Mouse (Mus musculus): Measurements from ENCODE around the gene Axdnd1. TPM values are rescaled to one million over a fixed set of nuclear protein-coding genes. Genes with fewer than 3 reads are reported as not detected.

The Axdnd1 gene
- polyA plus RNA-seq, 1 experiment = not detected

DNA sequence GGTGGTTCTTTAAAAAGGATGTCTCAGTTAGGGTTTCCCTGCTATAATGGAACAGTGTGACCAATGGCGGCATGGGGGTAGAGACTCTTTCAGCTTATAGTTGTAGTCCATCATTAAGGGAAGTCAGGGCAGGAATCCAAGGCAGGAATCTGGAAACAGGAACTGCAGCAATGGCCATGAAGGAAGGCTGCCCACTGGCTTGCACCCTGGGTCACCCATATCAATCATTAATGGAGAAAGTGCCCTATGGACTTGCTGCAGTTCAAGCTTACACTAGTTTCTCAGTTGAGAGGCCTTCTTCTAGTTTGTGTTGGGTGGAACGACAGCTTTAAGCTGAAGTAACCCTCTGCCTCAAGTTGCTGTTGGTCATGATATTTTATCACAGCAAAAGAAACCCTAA lies 68.5 kb downstream of the Axdnd1 start:
- no peaks in the 10 kb centered on the region for H3K27me3 ChIP-seq (ENCODE audit: control insufficient read depth, insufficient read depth, low read length)
- no peak overlapping the region for H3K27ac ChIP-seq (ENCODE audit: insufficient read depth, low read length)

DNA sequence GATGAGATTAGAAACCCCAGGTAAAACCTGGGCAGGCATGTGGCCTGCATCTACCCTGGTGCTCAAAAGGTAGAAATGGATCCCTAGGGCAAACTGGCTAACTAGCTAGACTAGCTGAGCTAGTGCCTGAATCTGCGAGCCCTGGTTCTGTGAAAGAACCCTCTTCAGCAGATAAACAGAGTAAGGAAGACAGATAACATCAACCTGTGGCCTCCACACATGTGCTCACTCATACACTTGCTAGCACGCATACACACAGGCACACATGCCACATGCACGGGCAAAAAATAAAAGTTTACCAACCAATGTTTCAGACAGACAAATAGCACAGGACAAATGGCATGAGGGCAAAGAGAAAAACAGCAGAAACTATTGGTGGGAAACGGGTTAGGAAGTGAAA lies 70.5 kb downstream of the Axdnd1 start:
- Histone ChIP-seq H3K27ac (ENCODE audit: insufficient read depth, low read length) (no peak overlapping the region), H3K36me3 (ENCODE audit: control insufficient read depth, insufficient read depth, low read length) (no peaks in the 10 kb centered on the region), H3K4me1 (ENCODE audit: control insufficient read depth, insufficient read depth, insufficient read length) (no peaks in the 10 kb centered on the region), H3K27me3 (ENCODE audit: control insufficient read depth, insufficient read depth, low read length) (0 out of 2 replicates have a peak, but pooled peaks cover 2% of the 10 kb centered on the region), H3K4me3 (ENCODE audit: extremely low read depth, insufficient read depth, insufficient read length) (no peak overlapping the region)
- no peak for TF ChIP-seq POLR2A (IDR thresholded peaks at IDR 0.05; ENCODE audit: low read depth, low read length)
- no peak for TF ChIP-seq CTCF (IDR thresholded peaks at IDR 0.05; ENCODE audit: extremely low read depth, insufficient read depth, insufficient read length, insufficient replicate concordance)
- no peak for DNase-seq (ENCODE audit: low read depth in 1 of 2, low spot score in 2 of 2)
- WGBS = 70% methylated on average over 4 of the region's 4 CpGs

More for the DNA sequence above, 68.5 kb downstream of the Axdnd1 start:
- TF ChIP-seq CTCF (IDR thresholded peaks at IDR 0.05; ENCODE audit: extremely low read depth, insufficient read depth, insufficient read length, insufficient replicate concordance) (no peak), POLR2A (IDR thresholded peaks at IDR 0.05; ENCODE audit: low read depth, low read length) (no peak)
- no peak overlapping the region for H3K4me3 ChIP-seq (ENCODE audit: extremely low read depth, insufficient read depth, insufficient read length)
- WGBS = 94% methylated on average over 2 of the region's 2 CpGs
- DNase-seq (ENCODE audit: low read depth in 1 of 2, low spot score in 2 of 2) = no peak
- H3K36me3 ChIP-seq (ENCODE audit: control insufficient read depth, insufficient read depth, low read length) = no peaks in the 10 kb centered on the region
- no peaks in the 10 kb centered on the region for H3K4me1 ChIP-seq (ENCODE audit: control insufficient read depth, insufficient read depth, insufficient read length)

GRCm38 (mm10) chr1:156349031-156349430 lies 71.9 kb downstream of the Axdnd1 start:
- H3K4me3 ChIP-seq (ENCODE audit: extremely low read depth, insufficient read depth, insufficient read length) = no peak overlapping the region
- TF ChIP-seq CTCF (IDR thresholded peaks at IDR 0.05; ENCODE audit: extremely low read depth, insufficient read depth, insufficient read length, insufficient replicate concordance) = no peak
- TF ChIP-seq POLR2A (IDR thresholded peaks at IDR 0.05; ENCODE audit: low read depth, low read length) = no peak
- H3K27me3 ChIP-seq (ENCODE audit: control insufficient read depth, insufficient read depth, low read length) = 0 out of 2 replicates have a peak, but pooled peaks cover 2% of the 10 kb centered on the region
- no peaks in the 10 kb centered on the region for H3K36me3 ChIP-seq (ENCODE audit: control insufficient read depth, insufficient read depth, low read length)
- no peaks in the 10 kb centered on the region for H3K4me1 ChIP-seq (ENCODE audit: control insufficient read depth, insufficient read depth, insufficient read length)
- 66% methylated on average over 4 of the region's 4 CpGs for WGBS
- DNase-seq (ENCODE audit: low read depth in 1 of 2, low spot score in 2 of 2) = no peak
- H3K27ac ChIP-seq (ENCODE audit: insufficient read depth, low read length) = no peak overlapping the region

GRCm38 (mm10) chr1:156345633-156346032 lies 75.3 kb downstream of the Axdnd1 start:
- Histone ChIP-seq H3K4me1 (ENCODE audit: control insufficient read depth, insufficient read depth, insufficient read length) (no peaks in the 10 kb centered on the region), H3K27me3 (ENCODE audit: control insufficient read depth, insufficient read depth, low read length) (0 out of 2 replicates have a peak, but pooled peaks cover 2% of the 10 kb centered on the region), H3K4me3 (ENCODE audit: extremely low read depth, insufficient read depth, insufficient read length) (no peak overlapping the region), H3K27ac (ENCODE audit: insufficient read depth, low read length) (no peak overlapping the region), H3K36me3 (ENCODE audit: control insufficient read depth, insufficient read depth, low read length) (no peaks in the 10 kb centered on the region)
- DNase-seq (ENCODE audit: low read depth in 1 of 2, low spot score in 2 of 2) = no peak
- WGBS = 95% methylated on average over 4 of the region's 4 CpGs
- no peak for TF ChIP-seq CTCF (IDR thresholded peaks at IDR 0.05; ENCODE audit: extremely low read depth, insufficient read depth, insufficient read length, insufficient replicate concordance)
- no peak for TF ChIP-seq POLR2A (IDR thresholded peaks at IDR 0.05; ENCODE audit: low read depth, low read length)

DNA sequence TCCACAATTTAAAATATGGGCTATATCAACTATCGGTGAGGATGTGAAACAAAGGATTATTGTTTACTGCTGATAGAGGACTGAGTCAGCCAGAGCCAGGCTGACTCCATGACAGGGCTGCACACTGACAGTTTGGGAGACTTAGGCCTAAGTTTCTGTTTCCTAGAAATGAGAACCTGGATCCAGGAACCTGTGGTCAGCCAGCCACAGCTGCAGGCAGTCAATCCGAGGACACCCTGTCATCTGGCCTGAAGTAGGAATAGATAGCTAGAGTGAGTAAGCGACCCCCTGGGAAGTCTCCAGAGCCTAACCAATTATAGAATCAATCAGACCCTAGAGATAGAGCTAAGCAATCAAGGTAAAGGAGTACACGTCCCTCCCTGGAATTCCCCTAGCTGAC lies 76.5 kb downstream of the Axdnd1 start:
- Histone ChIP-seq H3K27ac (ENCODE audit: insufficient read depth, low read length) (no peak overlapping the region), H3K27me3 (ENCODE audit: control insufficient read depth, insufficient read depth, low read length) (0 out of 2 replicates have a peak, but pooled peaks cover 2% of the 10 kb centered on the region), H3K36me3 (ENCODE audit: control insufficient read depth, insufficient read depth, low read length) (no peaks in the 10 kb centered on the region), H3K4me3 (ENCODE audit: extremely low read depth, insufficient read depth, insufficient read length) (no peak overlapping the region), H3K4me1 (ENCODE audit: control insufficient read depth, insufficient read depth, insufficient read length) (no peaks in the 10 kb centered on the region)
- 82% methylated on average over 4 of the region's 4 CpGs for WGBS
- TF ChIP-seq CTCF (IDR thresholded peaks at IDR 0.05; ENCODE audit: extremely low read depth, insufficient read depth, insufficient read length, insufficient replicate concordance) (no peak), POLR2A (IDR thresholded peaks at IDR 0.05; ENCODE audit: low read depth, low read length) (no peak)
- no peak for DNase-seq (ENCODE audit: low read depth in 1 of 2, low spot score in 2 of 2)

GRCm38 (mm10) chr1:156340847-156341246 lies 80.1 kb downstream of the Axdnd1 start:
- WGBS = 82% methylated on average over 4 of the region's 4 CpGs
- Histone ChIP-seq H3K4me1 (ENCODE audit: control insufficient read depth, insufficient read depth, insufficient read length) (no peaks in the 10 kb centered on the region), H3K27me3 (ENCODE audit: control insufficient read depth, insufficient read depth, low read length) (0 out of 2 replicates have a peak, but pooled peaks cover 2% of the 10 kb centered on the region), H3K27ac (ENCODE audit: insufficient read depth, low read length) (no peak overlapping the region), H3K36me3 (ENCODE audit: control insufficient read depth, insufficient read depth, low read length) (no peaks in the 10 kb centered on the region), H3K4me3 (ENCODE audit: extremely low read depth, insufficient read depth, insufficient read length) (no peak overlapping the region)
- no peak for TF ChIP-seq POLR2A (IDR thresholded peaks at IDR 0.05; ENCODE audit: low read depth, low read length)
- TF ChIP-seq CTCF (IDR thresholded peaks at IDR 0.05; ENCODE audit: extremely low read depth, insufficient read depth, insufficient read length, insufficient replicate concordance) = no peak
- DNase-seq (ENCODE audit: low read depth in 1 of 2, low spot score in 2 of 2) = no peak

DNA sequence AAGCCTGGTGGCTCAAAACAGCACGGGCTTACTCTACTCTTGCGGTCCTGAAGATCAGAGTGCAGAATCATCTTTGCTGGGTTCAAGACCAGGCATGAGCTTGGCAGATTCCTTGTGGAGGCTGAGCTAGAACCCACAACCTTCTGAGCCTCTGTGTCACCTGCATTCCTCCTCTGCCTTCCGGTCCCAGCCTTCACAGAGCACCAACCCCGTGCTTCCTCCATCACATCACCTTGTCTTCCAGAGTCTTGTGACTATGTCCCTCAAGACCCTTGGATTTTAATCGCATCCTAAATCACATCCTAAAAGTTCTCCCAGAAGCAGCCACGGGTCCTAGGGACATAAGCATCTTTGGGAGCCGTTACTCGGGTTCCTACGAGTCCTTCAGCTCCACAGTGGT lies 97.8 kb downstream of the Axdnd1 start:
- H3K36me3 ChIP-seq (ENCODE audit: control insufficient read depth, insufficient read depth, low read length) = no peaks in the 10 kb centered on the region
- H3K4me1 ChIP-seq (ENCODE audit: control insufficient read depth, insufficient read depth, insufficient read length) = no peaks in the 10 kb centered on the region
- TF ChIP-seq POLR2A (IDR thresholded peaks at IDR 0.05; ENCODE audit: low read depth, low read length) = no peak
- TF ChIP-seq CTCF (IDR thresholded peaks at IDR 0.05; ENCODE audit: extremely low read depth, insufficient read depth, insufficient read length, insufficient replicate concordance) = no peak
- H3K27me3 ChIP-seq (ENCODE audit: control insufficient read depth, insufficient read depth, low read length) = no peaks in the 10 kb centered on the region
- H3K27ac ChIP-seq (ENCODE audit: insufficient read depth, low read length) = no peak overlapping the region
- DNase-seq (ENCODE audit: low read depth in 1 of 2, low spot score in 2 of 2) = no peak
- 92% methylated on average over 9 of the region's 9 CpGs for WGBS
- H3K4me3 ChIP-seq (ENCODE audit: extremely low read depth, insufficient read depth, insufficient read length) = no peak overlapping the region
